In genomic region chr12:110702556-110702955, GRCm38 (mm10) we compare ENCODE assay signal across 8 mouse cellular contexts. TPM values are rescaled to one million over a fixed set of nuclear protein-coding genes. Genes with fewer than 3 reads are reported as not detected.
DNase-seq lines count a peak whose midpoint lies in the region; ATAC-seq and TF ChIP-seq lines count a peak whose summit lies in the region.

Gene Hsp90aa1, minus strand, starts transcription at chr12:110702728.

- H3K27ac ChIP-seq in bone marrow, adult 2 months (ENCODE audit: control insufficient read depth, insufficient read depth, low read depth, low read length, poor library complexity): no peak within 1 kb of the TSS
- no peak within 1 kb of the TSS for H3K27ac ChIP-seq in midbrain, embryonic 12.5 days (replicated peaks)

- H3K4me3 ChIP-seq in bone marrow, adult 2 months (replicated peaks; ENCODE audit: control insufficient read depth, low read depth, low read length): no peak within 1 kb of the TSS
- no peak within 1 kb of the TSS for H3K4me3 ChIP-seq in midbrain, embryonic 12.5 days

- peaks cover 27% of the 10 kb centered on the region for H3K27me3 ChIP-seq in midbrain, embryonic 12.5 days

- no peak for ATAC-seq in midbrain, embryonic 12.5 days (ENCODE audit: low FRiP score, low read depth)

- no peak within 1 kb of the TSS; the same call in 1 of the 2 replicates for H3K9ac ChIP-seq in midbrain, embryonic 12.5 days (replicated peaks)

- no peak for TF ChIP-seq POLR2A in bone marrow, adult 2 months (IDR thresholded peaks at IDR 0.05; ENCODE audit: borderline replicate concordance, control insufficient read depth, low read depth, low read length)

- H3K4me2 ChIP-seq in midbrain, embryonic 12.5 days (replicated peaks): no peak within 1 kb of the TSS

- no peak for DNase-seq in left cerebral cortex, adult 18-20 months (ENCODE audit: low spot score in 2 of 2)
- no peak for DNase-seq in left cerebral cortex, adult 9 months (ENCODE audit: low spot score in 2 of 2)
- DNase-seq in gastrocnemius, postnatal 4 days (ENCODE audit: low spot score in 2 of 2): no peak
- no peak for DNase-seq in large intestine, adult 2 months (ENCODE audit: low read depth, low spot score)
- no peak for DNase-seq in cerebellum, postnatal 14 days
- DNase-seq in cerebellum, adult 9-11 months: no peak

- peaks cover 1% of the 10 kb centered on the region for H3K4me1 ChIP-seq in bone marrow, adult 2 months (ENCODE audit: control insufficient read depth, insufficient read depth, low read length)
- H3K4me1 ChIP-seq in midbrain, embryonic 12.5 days: peaks cover 13% of the 10 kb centered on the region

- no peak for TF ChIP-seq CTCF in bone marrow, adult 2 months (IDR thresholded peaks at IDR 0.05; ENCODE audit: control insufficient read depth, insufficient read depth, low read length)

- H3K9me3 ChIP-seq in midbrain, embryonic 12.5 days: no peaks in the 10 kb centered on the region

- 56% methylated on average over 4 of the region's 4 CpGs for WGBS in bone marrow, adult 2 months
- WGBS in large intestine, adult 2 months: 41% methylated on average over 4 of the region's 4 CpGs
- 50% methylated on average over 4 of the region's 4 CpGs for WGBS in midbrain, embryonic 12.5 days

- H3K36me3 ChIP-seq in midbrain, embryonic 12.5 days: no peaks in the 10 kb centered on the region

RNA-seq across cellular contexts. Expression of gene Hsp90aa1, which starts in this region (rescaled TPM):
- total RNA-seq in left cerebral cortex, adult 18-20 months (2021): 1,000 to 10,000 TPM in 1 of 2 experiments, 100 to 1,000 TPM in 1; 981 to 1,007 TPM
- polyA plus RNA-seq in bone marrow, adult 2 months (2011; ENCODE audit: insufficient read depth, insufficient read length, low replicate concordance, missing spikeins): 294 and 808 TPM in 2 replicates
- 100 to 1,000 TPM; 127 to 147 TPM for total RNA-seq in gastrocnemius, postnatal 4 days (2021)
- polyA plus RNA-seq in large intestine, adult 2 months (2012; rRNA removed): 73.9 and 80.2 TPM in 2 replicates
- polyA plus RNA-seq in midbrain, embryonic 12.5 days (2016; fragmentation: Nextera tagmentation; extraction: Ambion mirVana): 1,236 and 1,324 TPM in 2 replicates

Comparison
In these comparisons a context has a peak if more than half of its experiments do, and no peak if none do; other contexts are left out.
1. RNA of gene Hsp90aa1 (total RNA-seq): 981 to 1,007 TPM in left cerebral cortex, adult 18-20 months; 127 to 147 TPM in gastrocnemius, postnatal 4 days; every median in the first group is over 4 times any median in the second.